Mouse (Mus musculus) heart, embryonic 10.5 days (tissue): Measurements from ENCODE around the gene Eef1g. TPM values are rescaled to one million over a fixed set of nuclear protein-coding genes. Genes with fewer than 3 reads are reported as not detected.
A peak's percentile ranks its signal among the peaks of the same experiment; 100 is the strongest.

ENCODE experiments used
- DNase-seq: peaks from one replicate; pipeline ENCODE4 v3.0.0-alpha.2; 2017; ENCODE audit warnings: low spot score
- H3K27ac ChIP-seq: fragments of 300-500 bp; sonication (generic); 2 replicates; pipeline ENCODE4 v1.5.1; 2016; ENCODE audit warnings: mild to moderate bottlenecking
- H3K27me3 ChIP-seq: fragments of 300-500 bp; sonication (generic); 2 replicates; pipeline ENCODE4 v1.6.1; 2016; ENCODE audit warnings: mild to moderate bottlenecking; ENCODE audit not compliant: poor library complexity, insufficient read depth, severe bottlenecking
- H3K36me3 ChIP-seq: fragments of 300-500 bp; sonication (generic); 2 replicates; pipeline ENCODE4 v1.6.1; 2016; ENCODE audit warnings: mild to moderate bottlenecking, moderate library complexity
- H3K4me1 ChIP-seq: fragments of 300-500 bp; sonication (generic); 2 replicates; pipeline ENCODE4 v1.6.1; 2016; ENCODE audit warnings: mild to moderate bottlenecking
- H3K4me3 ChIP-seq: fragments of 300-500 bp; sonication (generic); 2 replicates; pipeline ENCODE4 v1.5.1; 2016; ENCODE audit warnings: mild to moderate bottlenecking, moderate library complexity
- H3K9me3 ChIP-seq: fragments of 300-500 bp; sonication (generic); 2 replicates; pipeline ENCODE4 v1.6.1; 2016; ENCODE audit warnings: mild to moderate bottlenecking, moderate library complexity
- WGBS: fragments of 180-500 bp; shearing (Covaris S2); methylation state at CpG from one replicate; pipeline ENCODE4 v1.1.7; 2016; 5-methylcytosine and 5-hydroxymethylcytosine counted together
- polyA plus RNA-seq: library from polyadenylated mRNA; unstranded; fragments of >200 nt; fragmentation: Nextera tagmentation; extraction: Ambion mirVana; gene quantifications from 2 replicates; pipeline ENCODE4 v1.2.1, GENCODE M21; 2016

The Eef1g gene
- polyA plus RNA-seq, 1 experiment from 2014 or later: 459 TPM

DNA sequence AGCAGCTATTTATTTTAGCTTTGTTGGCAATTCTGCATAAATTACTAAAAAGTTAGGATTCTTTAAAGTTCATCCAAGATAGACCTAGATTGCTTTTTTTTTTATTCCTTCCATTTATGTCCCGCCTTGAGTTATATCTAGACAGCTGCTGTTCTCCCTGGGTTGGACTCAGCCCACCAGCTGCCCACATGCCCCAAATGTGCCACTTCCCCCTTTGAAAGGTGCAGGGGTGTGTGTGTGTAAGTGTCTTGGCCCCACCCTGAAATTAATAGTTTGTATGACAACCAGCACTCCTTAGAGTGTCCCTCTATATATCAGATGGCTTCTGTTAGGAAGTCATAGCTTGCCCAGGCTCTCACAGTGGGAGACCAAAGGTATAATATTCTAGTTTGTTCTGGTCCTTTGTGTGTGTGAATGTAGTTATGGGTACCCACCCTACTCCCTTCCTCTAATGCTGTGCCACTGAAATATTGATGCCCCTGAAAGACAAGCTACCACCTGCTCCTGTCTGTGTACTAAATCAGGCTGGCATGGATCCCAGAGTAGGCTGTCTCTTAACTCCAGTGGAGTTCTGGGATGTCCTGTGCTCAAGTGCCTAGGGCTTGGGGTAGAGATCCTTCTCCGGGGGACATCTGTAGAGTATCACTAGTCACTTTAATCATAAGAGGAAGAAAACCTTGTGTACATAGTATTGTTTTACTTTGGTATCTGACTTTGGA, 14.8 kb downstream of the Eef1g start:
- 61% methylated on average over 2 of the region's 2 CpGs for WGBS
- peaks cover 45% of the 10 kb centered on the region for H3K36me3 ChIP-seq
- no peaks in the 10 kb centered on the region for H3K27me3 ChIP-seq
- DNase-seq: no peak
- H3K9me3 ChIP-seq: no peaks in the 10 kb centered on the region
- no peak overlapping the region for H3K4me3 ChIP-seq
- peaks cover 60% of the 10 kb centered on the region for H3K4me1 ChIP-seq
- no peak overlapping the region for H3K27ac ChIP-seq

DNA sequence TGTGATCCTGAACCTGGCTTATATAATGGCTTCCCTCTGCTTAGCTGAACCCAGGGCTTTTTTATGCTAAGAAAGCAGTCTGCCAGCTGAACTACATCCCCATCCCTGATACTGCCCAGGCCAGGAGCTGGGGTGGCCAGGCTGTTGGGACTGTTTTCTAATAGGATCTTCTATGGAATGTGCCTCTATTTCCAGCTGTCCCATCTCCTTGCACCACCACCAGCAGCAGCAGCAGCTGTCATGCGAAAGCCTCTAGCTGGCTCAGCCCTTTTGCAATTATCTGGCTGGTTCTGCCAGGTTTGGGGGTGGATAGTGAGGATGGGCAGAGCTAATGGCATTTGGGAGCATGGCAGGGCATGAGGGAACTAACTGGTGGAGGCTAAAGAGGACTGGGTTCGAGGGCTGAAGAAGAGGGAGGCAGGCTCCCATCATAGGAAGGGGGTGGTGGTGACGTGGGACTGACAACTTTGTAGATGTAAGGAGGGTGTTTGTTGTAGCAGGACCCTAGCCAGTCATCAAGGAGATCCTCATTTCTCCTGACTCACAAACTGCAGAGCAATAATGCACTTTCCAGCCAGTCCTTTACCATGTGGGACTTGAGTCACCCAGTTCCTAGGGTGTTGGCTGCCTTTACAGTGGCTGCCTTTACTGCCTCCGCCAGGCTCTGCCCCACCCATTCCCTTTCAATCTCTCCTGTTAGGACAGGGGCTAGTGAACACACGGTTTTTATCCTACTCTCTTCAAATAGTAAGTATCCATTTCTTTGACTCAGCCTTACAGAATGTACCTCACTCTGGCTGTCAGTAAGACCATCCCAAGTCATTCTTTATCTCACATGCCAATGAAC, 15.7 kb downstream of the Eef1g start:
- WGBS: 30% methylated on average over 5 of the region's 5 CpGs
- peaks cover 36% of the 10 kb centered on the region for H3K36me3 ChIP-seq
- H3K27me3 ChIP-seq: no peaks in the 10 kb centered on the region
- peak overlapping the region; percentile 75 for H3K27ac ChIP-seq
- no peaks in the 10 kb centered on the region for H3K9me3 ChIP-seq
- H3K4me1 ChIP-seq: peaks cover 61% of the 10 kb centered on the region
- H3K4me3 ChIP-seq: 0 out of 2 replicates have a peak overlapping the region, but pooled peaks have one; percentile 12
- no peak for DNase-seq

DNA sequence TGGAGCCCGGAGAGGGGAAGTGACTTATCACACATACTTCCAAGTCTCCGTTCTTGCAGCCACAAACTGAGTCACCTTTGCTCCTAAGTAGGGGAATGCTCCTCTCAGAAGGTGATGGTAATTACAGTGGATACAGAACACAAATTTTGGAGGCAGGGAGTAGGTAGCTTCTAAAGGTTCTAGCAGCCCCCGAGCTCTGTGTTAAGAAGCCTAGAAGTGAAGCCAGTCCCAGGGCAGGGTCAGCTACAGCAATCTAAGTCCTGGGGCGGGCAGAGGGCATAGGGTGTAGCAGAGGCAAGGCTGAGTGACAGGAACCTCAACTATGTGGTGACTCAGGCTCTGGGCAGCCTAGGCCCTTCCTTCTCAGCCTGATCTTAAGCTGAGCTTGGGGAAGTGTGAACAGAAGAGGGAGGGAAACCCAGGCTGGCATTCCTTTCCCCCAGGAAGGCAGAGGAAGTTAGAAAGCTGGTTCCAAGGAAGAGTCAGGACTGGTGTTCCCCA, 16.4 kb downstream of the Eef1g start:
- Histone ChIP-seq H3K27ac (peak overlapping the region; percentile 75), H3K36me3 (peaks cover 29% of the 10 kb centered on the region), H3K9me3 (no peaks in the 10 kb centered on the region), H3K27me3 (peaks cover 5% of the 10 kb centered on the region; the same call in 1 of the 2 replicates), H3K4me3 (0 out of 2 replicates have a peak overlapping the region, but pooled peaks have one; percentile 12), H3K4me1 (peaks cover 68% of the 10 kb centered on the region)
- no peak for DNase-seq
- WGBS: 8% methylated on average over 4 of the region's 4 CpGs

DNA sequence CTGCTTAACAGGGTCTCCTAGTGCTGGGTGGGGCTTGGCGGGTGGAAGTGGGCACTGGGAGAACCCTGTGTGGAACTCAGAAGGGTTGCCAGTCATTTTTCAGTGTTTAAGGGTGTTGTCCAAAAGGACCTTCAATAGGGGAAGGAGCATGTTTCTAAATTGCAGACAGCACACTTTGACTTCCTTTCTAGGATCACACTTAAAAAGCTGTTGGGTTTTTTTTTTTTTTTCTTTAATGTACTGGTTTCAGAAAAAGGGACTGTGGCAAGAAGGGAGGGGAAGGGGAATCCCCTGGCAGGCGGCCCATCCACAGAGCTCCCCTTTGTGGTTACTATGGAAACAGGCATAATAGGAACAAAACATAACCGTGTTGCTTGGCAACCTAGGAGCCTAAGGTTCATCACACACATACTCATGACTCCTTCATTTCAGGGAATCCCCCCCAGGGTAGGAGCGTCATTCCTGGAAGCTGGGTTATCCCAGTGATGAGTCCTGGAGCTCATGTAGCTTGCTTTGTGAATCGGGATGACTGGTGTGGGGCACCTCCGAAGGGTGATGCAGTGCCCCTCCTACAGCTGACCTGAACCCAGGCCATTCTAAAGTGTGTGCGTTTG, 17.5 kb downstream of the Eef1g start:
- Histone ChIP-seq H3K27ac (peak overlapping the region; percentile 59), H3K4me3 (no peak overlapping the region), H3K27me3 (peaks cover 8% of the 10 kb centered on the region; the same call in 1 of the 2 replicates), H3K4me1 (peaks cover 79% of the 10 kb centered on the region), H3K9me3 (no peaks in the 10 kb centered on the region), H3K36me3 (peaks cover 18% of the 10 kb centered on the region)
- DNase-seq: peak; percentile 89
- 21% methylated on average over 7 of the region's 7 CpGs for WGBS

DNA sequence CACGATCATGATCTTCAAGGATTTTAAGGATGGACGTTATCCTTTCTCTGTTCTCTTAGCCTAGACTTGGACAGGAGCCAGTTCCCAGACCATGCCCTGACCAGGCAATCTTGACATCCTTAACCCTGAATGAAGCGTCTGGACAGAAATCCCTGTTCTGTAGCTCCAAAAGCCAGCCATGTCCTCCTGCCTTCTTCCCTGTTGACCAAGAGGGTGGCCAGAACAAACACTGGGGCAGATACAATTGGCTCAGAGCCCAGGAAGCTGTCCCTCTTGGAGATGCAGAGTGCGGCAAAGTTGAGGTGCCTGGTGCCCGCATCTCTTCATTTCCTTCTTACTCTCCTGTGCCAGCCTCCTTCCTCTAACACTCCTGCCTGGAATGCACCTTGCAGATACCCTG, 19.1 kb downstream of the Eef1g start:
- peaks cover 8% of the 10 kb centered on the region; the same call in 1 of the 2 replicates for H3K27me3 ChIP-seq
- DNase-seq: no peak
- H3K27ac ChIP-seq: no peak overlapping the region
- 64% methylated on average over 5 of the region's 5 CpGs for WGBS
- H3K4me3 ChIP-seq: no peak overlapping the region
- H3K36me3 ChIP-seq: peaks cover 2% of the 10 kb centered on the region
- peaks cover 83% of the 10 kb centered on the region for H3K4me1 ChIP-seq
- no peaks in the 10 kb centered on the region for H3K9me3 ChIP-seq

DNA sequence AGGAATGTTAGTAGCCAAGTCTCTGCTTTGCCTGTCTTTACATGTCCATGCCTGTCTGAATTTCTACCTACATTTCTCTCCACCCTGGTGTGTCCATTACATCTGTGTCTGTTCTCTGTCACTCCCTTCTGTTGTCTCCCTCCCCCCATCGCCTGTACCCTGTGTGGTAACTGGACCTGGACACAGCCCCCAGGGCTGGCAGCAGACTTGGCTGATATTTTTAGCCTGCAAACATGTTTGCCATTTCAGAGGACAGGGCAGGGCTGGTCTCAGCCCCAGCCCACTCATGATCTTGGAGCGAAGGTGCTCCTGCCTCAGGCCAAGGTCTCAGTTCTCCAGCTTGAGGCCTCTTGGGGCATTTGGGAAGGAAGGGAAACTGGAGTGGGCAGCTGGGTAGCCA, 21.0 kb downstream of the Eef1g start:
- Histone ChIP-seq H3K27me3 (peaks cover 8% of the 10 kb centered on the region; the same call in 1 of the 2 replicates), H3K27ac (peak overlapping the region; percentile 95), H3K9me3 (no peaks in the 10 kb centered on the region), H3K36me3 (no peaks in the 10 kb centered on the region), H3K4me1 (peaks cover 84% of the 10 kb centered on the region), H3K4me3 (peak overlapping the region; percentile 81)
- DNase-seq: no peak
- 21% methylated on average over 2 of the region's 2 CpGs for WGBS

DNA sequence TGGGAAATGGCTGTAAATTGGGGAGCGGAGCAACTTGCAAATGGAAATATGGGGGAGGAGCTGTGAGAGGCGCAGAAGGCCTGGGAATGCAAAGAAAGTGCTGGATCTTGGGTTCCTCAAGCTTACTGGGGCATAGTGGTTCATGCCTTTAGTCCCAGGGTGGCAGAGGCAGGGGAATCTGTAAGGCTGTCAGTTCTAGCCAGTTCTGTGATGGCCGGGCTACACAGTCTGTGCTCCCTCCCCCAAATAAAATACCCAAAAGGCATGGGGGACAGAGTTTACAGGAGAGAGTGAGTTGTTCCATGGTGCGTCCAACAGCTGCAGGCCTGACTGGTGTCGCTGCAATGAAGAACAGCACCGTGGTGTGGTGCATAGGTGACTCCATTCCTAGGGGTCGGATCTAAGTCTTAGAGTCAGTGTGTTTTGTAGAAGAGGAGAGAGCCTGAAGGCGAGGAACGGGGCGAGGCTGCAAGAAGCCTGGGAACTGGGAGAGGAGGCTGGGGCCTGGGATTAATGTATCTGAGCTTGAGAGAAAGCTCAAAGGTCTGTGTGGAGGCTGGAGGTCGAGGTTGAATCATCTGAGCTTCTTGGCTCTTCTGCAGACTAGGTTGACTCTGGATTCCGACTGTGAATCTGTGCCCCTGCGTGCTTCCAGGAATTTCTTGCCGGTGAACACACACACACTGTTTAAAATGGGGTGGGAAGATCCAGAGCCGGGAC, 21.7 kb downstream of the Eef1g start:
- no peak for DNase-seq
- Histone ChIP-seq H3K36me3 (no peaks in the 10 kb centered on the region), H3K4me3 (peak overlapping the region; percentile 81), H3K9me3 (no peaks in the 10 kb centered on the region), H3K4me1 (peaks cover 84% of the 10 kb centered on the region), H3K27me3 (peaks cover 8% of the 10 kb centered on the region; the same call in 1 of the 2 replicates), H3K27ac (peak overlapping the region; percentile 95)
- 12% methylated on average over 15 of the region's 15 CpGs for WGBS

DNA sequence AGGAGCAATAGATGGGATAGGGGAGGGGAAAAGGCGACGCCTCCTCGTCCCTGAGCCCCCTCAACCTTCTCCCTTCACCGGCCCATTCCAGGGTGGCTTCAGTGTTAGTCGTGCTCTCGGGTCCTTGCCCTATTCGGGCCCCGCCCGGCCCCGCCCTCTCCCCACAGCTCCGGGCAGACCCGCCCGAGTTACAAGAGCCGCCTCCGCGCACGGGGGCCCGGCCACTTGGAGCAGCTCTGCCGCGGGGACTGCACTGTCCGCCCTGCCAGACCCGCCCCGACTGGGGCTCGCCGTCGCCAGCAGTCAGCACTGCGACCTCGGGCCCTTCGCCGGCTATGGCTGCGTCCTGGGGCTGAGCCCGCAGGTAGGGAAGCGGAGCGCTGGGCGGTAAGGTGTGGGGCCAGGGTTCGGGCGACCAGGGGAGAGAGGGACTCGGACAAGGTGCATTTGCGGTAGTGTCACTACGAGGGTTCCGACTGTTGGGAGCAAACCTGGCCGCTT, 22.3 kb downstream of the Eef1g start, which contains the start of gene Ahnak:
Ahnak (plus strand) TSS at position 219 of the 501 bp plus-strand sequence.
- WGBS: under 1% methylated on average over 42 of the region's 42 CpGs
- Histone ChIP-seq H3K27ac (peak within 1 kb of the TSS; percentile 95), H3K36me3 (no peaks in the 10 kb centered on the region), H3K4me3 (peak within 1 kb of the TSS; percentile 81), H3K9me3 (no peaks in the 10 kb centered on the region), H3K4me1 (peaks cover 80% of the 10 kb centered on the region), H3K27me3 (peaks cover 8% of the 10 kb centered on the region; the same call in 1 of the 2 replicates)
- peak; percentile 93 for DNase-seq

DNA sequence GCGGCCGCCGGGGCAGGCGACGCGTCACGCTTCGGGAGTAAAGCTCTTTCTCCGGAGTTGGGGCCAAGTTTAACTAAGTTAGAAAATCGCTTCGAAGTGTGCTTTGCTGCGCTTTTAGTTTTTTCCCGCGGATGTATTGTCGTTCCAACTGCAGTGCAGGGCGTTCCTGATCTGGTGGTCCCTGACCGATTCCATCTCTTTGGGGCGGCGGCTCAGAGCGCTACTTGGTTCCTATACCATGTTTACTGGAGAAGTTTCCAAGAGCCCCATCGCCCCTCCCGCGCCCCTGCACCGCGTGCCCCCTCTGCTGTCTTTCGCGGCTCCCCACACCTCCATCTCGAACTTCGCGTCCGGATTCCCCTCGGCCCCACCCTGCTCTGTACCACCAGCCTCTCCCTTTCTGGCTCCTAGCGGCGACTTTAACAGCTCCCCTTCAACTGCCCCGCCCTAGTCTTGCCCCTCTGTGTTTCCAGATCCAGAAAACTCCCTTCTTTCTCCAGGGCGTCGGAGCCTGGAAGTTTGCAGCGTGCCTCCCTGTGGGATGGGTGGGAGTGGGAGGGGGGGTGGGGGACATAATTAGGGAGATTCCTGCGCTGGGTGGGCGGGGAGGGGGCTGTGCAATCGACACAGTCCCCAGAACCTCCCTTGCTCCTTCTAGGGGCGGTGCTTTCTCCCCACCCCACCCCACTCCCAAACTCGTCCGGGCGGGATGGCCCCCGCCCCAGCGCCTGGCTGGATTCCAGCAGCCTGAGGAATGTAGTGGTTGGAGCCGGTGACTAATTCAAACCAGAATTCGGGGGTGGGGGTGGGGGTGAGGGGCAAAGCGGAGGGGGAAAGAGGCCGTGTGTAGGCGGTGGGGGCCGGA, 23.0 kb downstream of the Eef1g start:
- DNase-seq: peak; percentile 90
- Histone ChIP-seq H3K9me3 (no peaks in the 10 kb centered on the region), H3K36me3 (no peaks in the 10 kb centered on the region), H3K27me3 (peaks cover 8% of the 10 kb centered on the region; the same call in 1 of the 2 replicates), H3K4me1 (peaks cover 74% of the 10 kb centered on the region), H3K27ac (peak overlapping the region; percentile 95), H3K4me3 (peak overlapping the region; percentile 81)
- WGBS: under 1% methylated on average over 53 of the region's 53 CpGs

DNA sequence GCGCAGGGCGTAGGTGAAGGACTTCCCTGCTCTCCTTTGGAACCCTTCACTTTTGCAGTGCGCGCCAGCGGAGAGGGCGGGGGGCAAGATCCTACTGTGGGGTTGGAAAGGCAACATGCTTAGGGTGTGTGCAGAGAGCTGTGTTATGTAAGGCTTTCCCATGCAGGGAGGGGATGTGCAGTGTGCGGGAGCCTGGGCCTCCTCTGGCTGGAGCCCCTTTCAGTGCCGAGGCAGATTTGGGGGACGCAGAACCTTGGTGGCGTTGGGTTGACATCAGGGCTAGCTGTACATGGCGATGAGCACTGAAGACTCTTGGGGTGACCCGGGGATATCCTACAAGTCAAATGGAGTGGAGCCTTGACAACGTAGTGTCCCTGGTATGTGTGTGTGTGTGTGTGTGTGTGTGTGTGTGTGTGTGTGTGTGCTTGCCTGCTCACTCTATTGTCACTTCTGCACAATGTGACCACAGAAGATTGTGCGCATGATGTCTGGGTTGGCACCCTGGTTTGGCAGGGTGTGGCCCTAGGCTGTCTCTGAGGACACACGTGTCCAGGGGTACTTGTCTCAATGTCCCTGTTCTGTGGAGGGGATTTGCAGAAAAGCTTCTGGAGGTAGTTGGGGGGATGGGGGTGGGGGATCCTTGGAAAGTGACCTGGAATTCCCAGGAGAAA, 23.7 kb downstream of the Eef1g start:
- Histone ChIP-seq H3K4me3 (peak overlapping the region; percentile 81), H3K9me3 (no peaks in the 10 kb centered on the region), H3K4me1 (peaks cover 74% of the 10 kb centered on the region), H3K27ac (peak overlapping the region; percentile 95), H3K36me3 (no peaks in the 10 kb centered on the region), H3K27me3 (peaks cover 8% of the 10 kb centered on the region; the same call in 1 of the 2 replicates)
- DNase-seq: peak; percentile 83
- WGBS: 11% methylated on average over 15 of the region's 15 CpGs
